Mouse (Mus musculus): Measurements from ENCODE around the gene Parva.
A peak's percentile ranks its signal among the peaks of the same experiment; 100 is the strongest.

The Parva gene

DNA sequence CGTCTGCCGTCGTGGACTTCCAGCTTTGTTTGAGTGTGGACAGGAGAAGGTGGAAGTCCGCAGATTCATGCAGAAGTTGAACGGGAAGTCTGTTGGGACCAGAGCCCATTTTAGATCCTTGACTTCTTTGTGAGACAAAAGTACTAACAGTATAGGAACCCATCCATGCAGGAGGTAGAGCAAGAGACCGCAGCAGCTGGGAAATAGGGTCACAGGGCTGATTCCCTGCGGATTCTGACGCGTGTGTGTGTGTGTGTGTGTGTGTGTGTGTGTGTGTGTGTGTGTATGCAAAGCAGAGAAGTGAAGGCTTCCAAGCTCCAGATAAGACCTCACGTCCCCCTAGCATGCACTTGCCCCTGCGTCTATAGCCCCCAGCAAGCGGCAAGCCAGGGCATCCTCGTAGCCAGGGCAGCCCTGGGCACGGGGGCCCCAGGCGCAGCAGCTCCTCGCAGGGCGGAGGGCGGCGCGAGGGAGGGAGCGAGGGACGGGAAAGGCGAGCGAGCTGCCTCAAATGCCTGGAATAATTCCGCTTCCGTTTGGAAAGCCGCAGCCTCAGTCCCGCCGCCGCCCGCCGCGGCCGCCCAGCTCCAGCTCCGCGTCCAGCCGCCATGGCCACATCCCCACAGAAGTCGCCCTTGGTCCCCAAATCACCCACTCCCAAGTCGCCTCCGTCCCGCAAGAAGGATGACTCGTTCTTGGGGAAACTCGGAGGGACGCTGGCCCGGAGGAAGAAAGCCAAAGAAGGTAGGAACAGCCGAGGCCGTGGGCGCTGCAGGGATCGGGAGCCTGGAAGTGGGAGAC, at the start of gene Parva:
Parva (plus strand) TSS at position 149 of the 801 bp plus-strand sequence.
- no peak for DNase-seq (ENCODE audit: low read depth, low spot score)

DNA sequence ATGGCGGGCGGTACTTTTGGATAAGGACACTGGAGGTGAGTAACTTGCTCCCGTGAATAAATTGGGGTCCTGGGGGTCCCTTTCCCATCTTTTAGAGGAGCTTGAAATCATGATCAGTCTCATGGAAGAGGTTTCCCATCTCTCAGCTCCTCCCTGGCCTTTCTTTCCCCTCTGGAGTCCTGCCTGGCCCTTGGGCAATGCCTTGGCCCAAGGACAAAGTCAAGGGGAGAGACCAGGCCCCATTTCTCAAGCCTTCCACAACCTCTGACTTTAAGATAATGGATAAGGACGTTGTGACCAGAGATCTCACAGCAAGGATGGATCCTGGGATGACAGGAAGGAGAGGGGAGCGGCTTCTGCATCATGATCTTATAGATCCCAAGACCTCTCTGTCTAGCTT, 49.2 kb upstream of the Parva start:
- no peak for DNase-seq (ENCODE audit: low read depth, low spot score)

DNA sequence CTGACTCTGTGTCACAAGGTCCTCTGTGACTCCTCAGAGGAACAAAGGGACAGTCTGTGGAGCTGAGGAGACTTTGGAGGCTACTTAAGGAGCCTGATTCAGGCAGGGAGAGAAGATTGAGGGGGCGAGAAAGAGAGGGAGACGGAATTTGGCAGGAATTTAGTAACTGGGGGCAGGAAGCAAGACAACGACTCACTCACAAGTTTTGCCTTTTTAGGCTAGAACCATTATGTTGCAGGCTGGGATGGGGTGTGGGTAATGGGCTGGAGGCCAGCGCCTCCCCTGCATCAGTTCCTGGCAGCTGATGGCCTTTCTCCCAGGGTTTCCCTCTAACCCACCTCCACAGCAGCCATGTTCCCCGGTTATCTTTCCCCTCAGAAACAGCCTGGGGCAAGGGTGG, 48.8 kb upstream of the Parva start:
- no peak for DNase-seq (ENCODE audit: low read depth, low spot score)

DNA sequence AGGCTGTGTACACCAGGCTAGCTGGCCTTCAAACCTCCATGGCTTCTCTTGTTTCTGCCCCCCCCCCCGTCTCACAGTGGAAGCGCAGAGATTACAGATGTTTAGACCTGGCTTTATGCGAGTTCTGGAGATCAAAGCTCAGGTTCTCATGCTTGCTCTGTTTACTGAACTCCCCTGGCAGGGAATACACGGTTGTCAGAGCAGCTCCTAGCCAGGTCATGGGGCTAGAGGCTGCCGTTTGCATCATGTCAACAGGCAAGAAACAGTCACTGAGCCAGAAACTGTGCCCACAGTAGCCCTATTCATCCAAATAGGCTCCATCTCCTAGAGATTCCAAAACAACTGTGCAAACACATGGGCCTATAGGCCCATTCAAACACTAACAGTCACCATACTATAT, 40.8 kb upstream of the Parva start:
- no peak for DNase-seq (ENCODE audit: low read depth, low spot score)

DNA sequence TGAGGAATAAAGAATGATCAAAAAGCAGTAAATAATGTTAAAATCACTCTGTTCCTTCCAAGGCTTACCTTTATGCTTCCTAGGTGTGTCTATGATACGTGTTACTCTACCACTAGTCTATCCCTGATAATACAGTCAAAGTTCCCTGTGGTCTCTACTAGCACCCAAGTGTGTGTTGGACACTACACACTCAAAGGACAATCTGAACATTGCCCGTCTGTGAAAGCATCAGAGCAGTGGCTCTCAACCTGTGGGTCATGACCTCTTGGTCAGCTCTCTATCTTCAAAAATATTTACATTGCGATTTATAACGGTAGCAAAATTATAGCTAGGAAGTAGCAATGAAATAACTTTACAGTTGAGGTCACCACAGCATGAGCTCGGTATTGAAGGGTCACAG, 39.4 kb upstream of the Parva start:
- DNase-seq (ENCODE audit: low read depth, low spot score), result no peak

DNA sequence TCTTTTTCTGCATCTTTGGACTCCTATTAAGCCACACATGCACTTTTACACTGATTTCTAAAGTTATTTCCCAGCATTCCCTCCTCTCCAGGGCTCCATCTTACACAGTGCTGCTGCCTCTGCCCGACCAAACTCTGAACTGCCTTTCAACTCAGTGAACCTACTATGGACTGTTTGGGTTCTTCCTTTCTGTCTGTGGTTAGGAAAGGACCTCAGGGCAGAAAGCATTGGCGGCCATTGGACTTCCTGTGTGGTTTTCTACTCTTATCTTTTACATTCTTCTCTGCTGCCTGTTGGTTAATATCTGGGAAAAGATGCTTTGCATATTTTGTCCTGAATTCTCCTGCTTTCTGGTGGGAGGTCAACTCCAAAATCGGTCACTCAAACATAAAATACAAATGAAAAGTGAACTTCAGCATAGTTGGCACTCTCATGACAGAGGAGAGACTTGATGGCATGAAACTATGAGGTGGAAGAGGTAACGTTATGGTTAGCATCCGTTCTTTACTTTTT, 38.9 kb upstream of the Parva start:
- DNase-seq (ENCODE audit: low read depth, low spot score), result no peak

DNA sequence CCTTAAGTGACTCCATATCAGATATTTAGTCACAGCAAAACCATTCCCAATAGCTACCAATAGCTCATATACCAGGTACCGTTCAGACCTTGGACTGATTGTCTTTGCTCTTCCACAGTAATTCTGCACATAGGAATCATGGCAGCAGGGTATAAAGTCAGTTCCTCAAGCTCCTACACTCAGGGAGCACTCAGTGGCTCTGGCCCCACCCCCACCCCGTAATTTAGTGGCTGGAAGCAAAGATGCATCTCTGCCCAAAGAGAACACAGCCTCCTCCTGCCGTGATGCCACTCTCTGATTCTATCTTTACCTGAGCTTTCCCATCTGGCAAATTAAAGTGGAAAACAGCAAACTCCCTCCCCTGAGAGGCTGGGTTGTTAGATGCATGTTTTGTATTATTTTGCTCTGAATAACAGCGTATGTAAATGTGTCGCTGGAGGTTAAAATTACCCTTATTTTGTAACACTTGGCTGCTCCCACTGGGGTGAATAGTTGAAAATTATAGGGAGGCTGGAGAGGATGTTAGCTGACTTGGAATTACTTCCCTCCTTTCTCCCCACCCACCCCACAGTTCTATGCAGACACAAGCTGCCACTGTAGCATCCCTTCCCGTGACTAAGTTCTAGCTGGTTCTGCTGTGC, 37.6 kb upstream of the Parva start:
- no peak for DNase-seq (ENCODE audit: low read depth, low spot score)

DNA sequence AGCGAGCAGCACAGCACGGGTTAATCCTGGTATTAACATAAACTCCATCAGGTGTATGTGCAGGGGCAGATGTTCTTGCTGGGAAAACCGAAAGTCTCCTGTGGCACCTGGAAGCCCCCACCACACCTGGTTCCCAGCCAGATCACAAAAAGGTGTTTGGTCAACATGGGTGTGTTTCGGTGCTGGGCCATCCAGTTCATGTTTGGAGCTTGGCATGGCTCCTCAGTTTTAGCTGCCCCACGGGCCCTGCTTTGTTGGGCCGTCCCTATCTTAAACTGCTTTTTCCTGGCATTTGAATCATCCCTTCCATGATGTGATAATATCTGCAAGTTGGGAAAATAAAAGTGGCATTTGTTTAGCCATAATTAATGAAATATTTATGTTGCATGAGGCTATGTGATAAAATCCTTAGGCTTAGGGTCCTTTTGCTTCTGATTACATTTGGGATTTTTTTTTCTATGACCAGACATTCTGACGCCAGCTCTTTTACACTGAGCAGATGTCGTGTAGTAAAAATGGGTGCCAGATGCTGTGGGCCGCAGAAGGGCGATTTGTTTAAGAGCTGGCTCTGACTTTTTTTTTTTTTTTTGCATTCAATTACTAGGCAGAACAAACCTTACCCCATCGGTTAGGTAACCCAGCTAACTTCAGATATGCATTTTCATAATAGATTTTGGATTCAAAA, 36.9 kb upstream of the Parva start:
- DNase-seq (ENCODE audit: low read depth, low spot score), result no peak

DNA sequence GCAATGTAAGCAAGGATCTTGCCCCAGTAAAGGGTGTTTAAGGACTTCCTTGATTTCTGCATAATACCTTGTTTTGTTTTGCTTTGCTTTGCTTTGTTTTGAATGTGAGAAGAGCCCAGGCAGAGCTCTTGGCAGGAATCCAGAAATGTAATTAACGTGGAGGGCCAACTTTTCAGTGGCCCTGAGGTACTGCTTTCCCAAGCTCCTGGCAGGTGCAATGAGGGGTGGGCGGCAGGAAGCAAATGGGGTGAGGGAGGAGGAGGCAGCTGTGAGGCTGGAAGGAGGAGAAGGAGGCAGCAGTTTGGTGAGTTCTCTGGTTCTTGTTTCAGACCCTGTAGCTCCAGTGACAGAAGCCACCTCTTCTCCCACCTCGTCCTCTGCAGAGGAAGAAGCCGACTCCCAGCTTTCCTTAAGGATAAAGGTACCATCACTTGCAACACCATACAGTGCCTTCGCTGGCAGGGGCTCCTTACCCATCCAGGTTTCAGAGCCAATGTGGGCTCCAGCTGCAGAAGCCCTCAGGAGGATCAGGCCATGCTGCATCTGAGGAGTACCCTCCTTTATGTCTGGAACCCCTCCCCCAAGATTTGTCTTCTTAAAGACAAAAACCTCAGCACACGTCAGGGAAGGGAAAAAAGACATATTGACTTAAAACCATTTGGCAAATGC, 36.2 kb upstream of the Parva start:
- no peak for DNase-seq (ENCODE audit: low read depth, low spot score)

DNA sequence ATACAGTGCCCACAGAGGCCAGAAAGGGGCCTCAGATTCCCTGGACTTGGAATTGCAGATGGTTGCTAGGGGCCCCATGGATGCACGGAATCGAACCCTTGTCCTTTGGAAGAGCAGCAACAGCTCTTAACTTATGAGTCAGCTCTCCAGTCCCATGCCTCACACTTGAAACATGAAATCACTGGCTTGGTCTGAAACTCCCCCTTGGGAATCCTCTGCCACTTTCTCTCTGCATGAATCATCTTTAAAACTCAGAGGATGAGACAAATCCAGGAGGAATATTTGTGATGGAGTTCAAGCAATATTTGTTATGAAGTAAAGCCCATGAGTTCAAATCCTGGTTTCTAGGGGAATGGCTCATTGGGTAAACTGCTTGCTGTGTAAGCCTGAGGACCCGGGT, 29.5 kb upstream of the Parva start:
- DNase-seq (ENCODE audit: low read depth, low spot score), result no peak

DNA sequence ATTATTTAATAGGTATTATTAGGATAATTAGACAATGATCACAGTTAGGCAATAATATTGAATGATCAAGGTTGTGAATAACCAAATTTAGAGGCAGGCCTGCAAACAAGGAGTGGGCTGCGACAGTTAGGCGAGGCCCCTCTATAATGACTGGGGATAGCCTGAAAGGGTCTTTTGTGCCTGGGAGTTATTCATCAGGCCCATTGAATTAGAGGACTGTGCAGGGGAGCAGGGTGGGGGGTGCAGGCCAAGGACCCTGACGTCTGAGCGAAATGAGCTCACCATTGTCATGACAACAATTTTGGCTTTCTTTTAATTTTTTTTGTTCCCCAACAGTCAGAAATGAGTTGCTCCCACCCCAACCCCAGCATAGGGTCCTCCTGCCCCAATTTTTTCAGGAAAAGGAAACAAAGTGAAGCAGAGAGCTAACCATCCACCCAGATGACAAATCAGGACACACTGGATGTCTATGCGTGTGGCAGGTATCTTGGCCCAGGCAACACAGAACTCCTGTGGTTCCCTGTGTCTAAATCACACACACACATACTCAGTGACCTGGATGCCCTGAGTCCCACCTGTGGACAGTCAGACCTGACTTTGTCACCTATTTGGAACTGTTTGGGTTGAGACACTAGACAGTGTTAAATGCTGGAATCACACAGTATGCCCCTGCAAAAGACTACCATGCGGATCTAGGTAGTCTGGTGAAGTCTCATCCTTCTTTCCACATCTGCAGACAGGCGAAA, 27.7 kb upstream of the Parva start:
- DNase-seq (ENCODE audit: low read depth, low spot score), result no peak

DNA sequence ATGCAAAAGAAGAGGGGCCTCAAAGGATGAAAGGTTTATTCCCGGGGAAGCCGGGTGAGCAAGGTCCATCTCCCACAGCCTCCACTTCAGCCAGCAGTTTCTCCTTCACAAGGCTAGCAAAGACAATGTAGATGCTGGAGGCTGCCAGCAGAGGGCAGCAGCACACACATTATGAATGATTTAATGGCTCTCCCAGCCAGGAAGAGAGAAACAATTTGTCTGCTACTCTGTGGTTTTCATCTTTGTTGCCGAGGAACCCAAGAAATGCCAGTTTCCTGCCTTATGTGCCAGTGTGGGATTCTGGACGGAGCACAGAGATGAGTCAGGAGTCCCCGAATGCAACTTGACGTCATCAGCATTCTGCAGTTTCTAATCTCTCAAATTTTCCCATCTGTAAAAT, 27.1 kb upstream of the Parva start:
- DNase-seq (ENCODE audit: low read depth, low spot score), result peak; percentile 67

DNA sequence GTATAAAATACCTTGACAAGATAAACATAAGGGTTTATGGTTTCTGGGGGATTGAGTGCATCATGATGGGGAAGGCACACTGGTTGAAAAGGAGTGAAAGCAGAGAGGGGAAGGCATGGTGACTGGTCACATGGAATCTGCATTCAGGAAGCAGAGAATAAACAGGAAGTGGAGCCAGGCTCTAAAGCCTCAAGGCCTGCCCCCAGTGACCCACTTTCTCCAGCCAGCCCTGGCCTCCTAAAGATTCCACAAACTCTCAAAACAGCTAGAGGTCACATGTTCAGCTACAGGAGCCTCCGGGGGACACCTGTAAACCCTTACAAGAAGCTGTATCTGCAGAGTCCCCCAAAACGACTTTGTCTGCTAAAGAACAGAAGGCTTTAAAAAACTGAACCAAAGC, 22.2 kb upstream of the Parva start:
- no peak for DNase-seq (ENCODE audit: low read depth, low spot score)

DNA sequence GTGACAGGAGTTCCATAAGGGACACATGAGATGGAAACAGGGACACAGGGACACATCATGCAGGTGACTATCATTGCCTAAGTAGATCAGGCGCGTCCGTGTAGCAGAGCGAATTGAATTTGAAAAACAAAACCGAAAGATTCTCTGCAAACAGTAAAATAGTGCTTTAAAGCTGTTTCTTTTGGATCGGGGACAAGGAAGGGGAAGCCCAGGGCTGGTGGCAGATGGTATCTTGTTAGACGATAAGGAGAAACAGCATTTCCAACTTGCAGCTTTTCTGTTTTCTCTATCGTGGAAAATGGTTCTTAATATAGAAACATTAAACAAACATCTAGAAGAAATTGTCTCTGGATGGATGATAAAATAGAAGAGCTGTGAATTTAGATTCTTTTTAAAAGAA, 21.7 kb upstream of the Parva start:
- DNase-seq (ENCODE audit: low read depth, low spot score), result no peak

DNA sequence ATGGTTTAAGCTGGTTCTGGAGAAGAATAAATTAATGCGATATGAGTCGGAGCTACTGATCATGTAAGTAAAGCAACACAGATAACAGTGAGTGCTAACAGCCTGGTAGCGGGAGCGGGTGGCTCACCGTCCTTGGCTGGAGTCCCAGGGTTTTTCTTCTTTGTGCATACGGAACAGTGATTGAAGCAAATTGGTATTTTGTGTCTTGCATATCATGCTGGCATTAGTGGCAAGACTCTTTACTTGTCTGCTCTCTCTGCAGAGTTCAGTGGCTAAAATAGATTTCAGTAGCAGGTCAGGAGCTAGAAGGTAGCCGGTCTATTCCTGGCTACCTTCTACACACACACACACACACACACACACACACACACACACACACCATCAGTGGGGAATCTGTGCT, 19.7 kb upstream of the Parva start:
- no peak for DNase-seq (ENCODE audit: low read depth, low spot score)

DNA sequence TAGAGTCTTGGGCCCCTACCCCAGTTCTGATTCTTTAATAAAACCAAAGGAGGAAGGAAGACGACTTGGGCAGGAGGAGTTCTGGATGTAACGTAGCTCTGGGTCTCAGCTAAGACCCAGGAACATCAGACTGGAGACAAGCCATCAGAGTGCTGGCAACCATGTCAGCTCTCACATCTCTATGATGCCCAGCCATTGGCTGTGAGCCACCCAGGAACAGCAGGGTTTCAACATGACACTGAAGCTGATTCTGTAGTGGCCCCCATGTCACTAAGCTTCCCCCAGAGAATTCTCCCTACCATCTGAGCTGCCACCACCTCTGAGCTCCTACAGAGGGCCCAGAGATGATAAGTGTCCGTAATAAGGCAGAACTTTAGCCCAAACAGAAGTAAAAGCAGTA, 17.3 kb upstream of the Parva start:
- no peak for DNase-seq (ENCODE audit: low read depth, low spot score)

DNA sequence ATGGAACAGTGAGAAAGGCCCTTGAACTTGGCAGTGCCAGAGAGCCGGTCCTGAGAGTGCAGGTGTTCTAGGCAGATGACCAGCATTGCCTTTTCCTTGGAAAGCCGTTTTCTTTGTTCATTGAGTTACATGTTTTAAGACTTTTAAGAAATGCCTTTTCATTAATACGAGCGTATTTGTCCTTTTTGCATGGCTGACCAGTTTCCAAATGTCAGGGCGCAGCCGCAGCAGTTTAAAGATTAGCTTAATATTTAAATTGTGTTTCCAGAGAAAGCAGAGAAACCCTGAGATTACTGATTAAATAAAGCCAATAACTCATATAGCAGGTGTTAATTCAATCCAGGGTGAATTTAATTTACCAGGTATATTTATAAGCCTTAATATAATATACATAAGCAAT, 14.0 kb upstream of the Parva start:
- no peak for DNase-seq (ENCODE audit: low read depth, low spot score)

DNA sequence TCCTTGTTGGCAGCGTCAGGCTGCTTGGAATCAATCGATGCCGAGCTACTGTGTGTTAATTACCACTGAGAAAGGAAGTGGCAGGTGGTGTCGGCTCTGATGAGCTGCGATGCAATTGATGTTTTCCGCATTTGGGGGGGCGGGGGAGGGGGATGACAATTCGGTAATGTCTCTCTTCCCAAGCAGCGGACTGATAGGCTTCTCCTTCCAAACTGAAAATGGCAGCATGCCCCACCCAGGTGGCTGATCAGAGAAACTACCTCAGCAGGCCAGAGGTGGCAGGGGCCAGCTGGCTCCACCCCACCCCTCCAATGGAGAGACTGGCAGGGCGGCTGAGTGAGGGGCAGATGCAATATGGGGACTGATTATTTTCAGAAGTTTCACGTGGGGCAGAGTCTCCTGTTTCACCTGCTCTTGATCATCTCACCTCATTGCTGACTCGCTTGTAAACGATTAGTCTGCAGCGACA, 11.2 kb upstream of the Parva start:
- DNase-seq (ENCODE audit: low read depth, low spot score), result peak; percentile 15

DNA sequence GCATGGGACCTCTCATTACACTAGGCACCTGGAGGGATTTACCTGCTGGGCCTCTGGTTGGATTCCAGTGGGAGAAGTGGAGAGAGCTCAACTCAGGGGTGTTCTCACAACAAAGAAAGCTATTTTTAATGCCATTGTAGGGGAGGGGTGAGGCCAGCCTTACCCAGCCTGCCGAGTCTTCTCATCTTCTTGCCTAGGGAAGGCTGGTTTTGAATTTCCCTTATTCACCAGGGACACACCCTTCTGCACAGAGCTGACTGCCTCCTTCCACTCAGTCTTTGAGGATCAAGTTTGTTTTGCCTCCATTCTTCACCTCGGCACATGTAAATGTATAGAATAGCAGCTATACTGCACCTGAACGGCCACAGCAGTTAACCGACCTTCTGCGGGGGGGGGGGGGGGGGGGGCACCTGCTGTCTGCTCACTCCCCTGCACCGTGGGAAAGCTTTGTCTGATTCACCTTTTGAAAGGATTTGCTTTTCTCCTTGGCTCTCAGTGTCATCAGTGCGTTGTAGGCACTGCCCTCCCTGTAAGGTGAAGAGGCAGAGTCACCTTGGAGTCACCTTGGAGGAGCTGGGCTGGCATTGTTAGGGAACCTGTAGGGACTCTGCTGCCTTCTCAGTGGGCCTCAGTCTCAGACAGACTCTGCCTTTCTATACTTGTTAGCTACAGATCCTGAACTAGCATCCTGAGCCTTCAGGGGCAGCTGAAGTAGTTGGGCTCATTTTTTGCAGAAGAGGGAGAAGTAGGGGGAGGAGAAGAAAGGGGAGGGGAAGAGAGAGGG, 10.4 kb upstream of the Parva start:
- no peak for DNase-seq (ENCODE audit: low read depth, low spot score)

DNA sequence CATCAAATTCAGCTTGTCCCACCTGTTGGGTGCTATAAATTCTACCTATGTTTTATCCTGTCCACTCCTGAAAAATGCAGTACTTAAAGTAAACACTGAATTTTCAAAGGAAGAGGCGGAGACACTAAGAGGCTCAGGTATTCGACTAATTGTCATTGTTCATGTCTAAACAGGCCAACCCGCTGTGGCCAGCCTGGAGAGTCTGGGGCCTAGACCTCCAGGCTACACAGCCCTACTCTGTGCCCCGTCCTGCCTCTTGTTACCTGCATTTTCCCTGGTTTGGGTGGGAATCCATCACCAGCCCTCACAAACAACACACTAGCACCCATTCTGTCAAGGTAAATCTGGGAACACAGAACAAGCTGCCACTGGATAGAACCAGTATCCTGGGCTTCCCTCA, 9.7 kb upstream of the Parva start:
- DNase-seq (ENCODE audit: low read depth, low spot score), result no peak

DNA sequence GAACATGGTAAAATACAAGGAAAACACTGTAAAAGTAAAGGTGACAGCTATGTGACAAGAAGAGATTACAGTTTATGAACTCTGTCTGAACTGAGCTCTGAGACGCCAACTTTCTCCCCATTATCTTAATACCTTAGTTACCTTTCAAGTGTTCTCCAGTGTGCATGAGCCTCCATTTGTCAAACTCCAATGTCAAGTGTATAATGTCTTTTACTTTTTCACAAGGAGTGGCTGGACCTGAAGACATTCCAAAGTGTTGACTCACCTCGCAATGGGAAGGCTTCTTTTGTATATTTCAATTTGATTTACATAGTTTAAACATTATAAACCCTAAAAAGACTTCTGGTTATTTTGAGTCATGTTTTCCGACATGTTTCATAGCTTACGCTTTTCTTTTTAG, 3.9 kb upstream of the Parva start:
- no peak for DNase-seq (ENCODE audit: low read depth, low spot score)
